Mouse (Mus musculus): ENCODE data around the gene Zfp62.

DNA sequence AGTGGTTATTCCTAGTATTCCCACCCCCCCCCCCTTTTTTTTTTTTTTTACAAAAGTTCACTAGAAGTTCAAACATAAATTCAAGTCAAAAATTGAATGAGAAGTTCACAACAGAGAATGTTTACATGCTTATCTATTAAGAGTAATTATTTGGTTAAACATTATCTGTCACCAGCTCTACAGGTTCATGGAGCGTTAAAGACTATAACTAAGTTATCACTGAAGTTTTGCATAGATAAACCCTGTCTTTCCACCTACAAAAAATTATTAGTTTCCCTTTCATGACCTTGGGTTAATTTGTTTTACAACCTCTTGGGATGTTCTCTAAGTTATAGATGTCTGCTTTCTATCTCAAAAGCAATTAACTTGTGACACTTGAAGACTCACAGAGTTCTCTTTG, 37.2 kb downstream of the Zfp62 start:
- TF ChIP-seq CTCF (IDR thresholded peaks at IDR 0.05 in 2 of 3, conservative IDR thresholded peaks at IDR 0.05 in 1 of 3; ENCODE audit: control insufficient read depth in 1 of 3, insufficient read depth in 1 of 3, low read depth in 2 of 3, low read length in 3 of 3, poor library complexity in 1 of 3, severe bottlenecking in 1 of 3) (no peak), USF2 (IDR thresholded peaks at IDR 0.05; ENCODE audit: borderline replicate concordance in 1 of 2, insufficient read depth in 1 of 2, low read depth in 1 of 2, low read length in 2 of 2) (no peak), MEF2A (IDR thresholded peaks at IDR 0.05; ENCODE audit: extremely low read depth, insufficient replicate concordance, low read depth, low read length, poor library complexity, severe bottlenecking) (no peak), ZKSCAN1 (IDR thresholded peaks at IDR 0.05; ENCODE audit: low read depth, low read length) (no peak), RAD21 (IDR thresholded peaks at IDR 0.05; ENCODE audit: low read depth, low read length) (no peak), ETS1 (IDR thresholded peaks at IDR 0.05; ENCODE audit: low read depth, low read length) (peak; percentile 63; the same call in 1 of the 2 replicates)
